Mouse (Mus musculus): ENCODE measurements at regions not wholly inside any gene's neighbourhood (a gene's known extent, or its start where the extent isn't known, plus 50 kb on each side); places are given as distances from the start of the nearest gene placed in this dataset.
"Not testable (repeated sequence)": the region's sequence is repeated elsewhere in the genome, so short reads cannot be mapped to it uniquely, and the experiment has no call there.

GRCm38 (mm10) chr4:97482701-97483246, 289.8 kb upstream of the Nfia start:
- DNase-seq (ENCODE audit: low read depth in 3 of 3, low spot score in 3 of 3), result no peak
- no peak for ATAC-seq (ENCODE audit: insufficient read depth)
- 68% methylated on average over 10 of the region's 10 CpGs for WGBS (ENCODE audit: insufficient replicate concordance)
- Histone ChIP-seq H3K9me3 (ENCODE audit: control insufficient read depth, low read length) (no peaks in the 10 kb centered on the region), H3K4me3 (ENCODE audit: insufficient read depth in 1 of 2, low read depth in 2 of 2, low read length in 2 of 2) (no peak overlapping the region), H3K4me1 (replicated peaks; ENCODE audit: control insufficient read depth in 2 of 2, insufficient read depth in 2 of 2, low read length in 1 of 2) (no peaks in the 10 kb centered on the region), H3K27me3 (ENCODE audit: control insufficient read depth, insufficient read depth, low read length) (no peaks in the 10 kb centered on the region), H3K36me3 (replicated peaks; ENCODE audit: control insufficient read depth, insufficient read depth, low read depth) (no peaks in the 10 kb centered on the region), H3K27ac (no peak overlapping the region), H3K9ac (replicated peaks) (no peak overlapping the region), H3K4me2 (ENCODE audit: low read depth) (no peak overlapping the region)
- TF ChIP-seq CTCF (IDR thresholded peaks at IDR 0.05; ENCODE audit: low read depth), result no peak
- TF ChIP-seq EP300 (IDR thresholded peaks at IDR 0.05; ENCODE audit: low read depth), result no peak

- DNase-seq (ENCODE audit: low read depth in 3 of 3, low spot score in 3 of 3) (no peak), ATAC-seq (ENCODE audit: insufficient read depth) (no peak)
- H3K4me1 ChIP-seq (replicated peaks; ENCODE audit: control insufficient read depth in 2 of 2, insufficient read depth in 2 of 2, low read length in 1 of 2), result no peaks in the 10 kb centered on the region
- H3K9me3 ChIP-seq (ENCODE audit: control insufficient read depth, low read length), result no peaks in the 10 kb centered on the region
- WGBS (ENCODE audit: insufficient replicate concordance), result 43% methylated on average over 3 of the region's 3 CpGs
- H3K27me3 ChIP-seq (ENCODE audit: control insufficient read depth, insufficient read depth, low read length), result no peaks in the 10 kb centered on the region
- TF ChIP-seq EP300 (IDR thresholded peaks at IDR 0.05; ENCODE audit: low read depth), result no peak
- TF ChIP-seq CTCF (IDR thresholded peaks at IDR 0.05; ENCODE audit: low read depth), result no peak
- H3K4me3 ChIP-seq (ENCODE audit: insufficient read depth in 1 of 2, low read depth in 2 of 2, low read length in 2 of 2), result no peak overlapping the region
- H3K36me3 ChIP-seq (replicated peaks; ENCODE audit: control insufficient read depth, insufficient read depth, low read depth), result no peaks in the 10 kb centered on the region
- no peak overlapping the region for H3K4me2 ChIP-seq (ENCODE audit: low read depth)
- no peak overlapping the region for H3K9ac ChIP-seq (replicated peaks)
- no peak overlapping the region for H3K27ac ChIP-seq
Observed at GRCm38 (mm10) chr4:97481836-97482235, 290.7 kb upstream of the Nfia start.

- TF ChIP-seq EP300 (IDR thresholded peaks at IDR 0.05; ENCODE audit: low read depth), result no peak
- TF ChIP-seq CTCF (IDR thresholded peaks at IDR 0.05; ENCODE audit: low read depth), result no peak
- no peaks in the 10 kb centered on the region for H3K27me3 ChIP-seq (ENCODE audit: control insufficient read depth, insufficient read depth, low read length)
- ATAC-seq (ENCODE audit: insufficient read depth) (no peak), DNase-seq (ENCODE audit: low read depth in 3 of 3, low spot score in 3 of 3) (no peak)
- 30% methylated on average over 3 of the region's 3 CpGs for WGBS (ENCODE audit: insufficient replicate concordance)
- no peaks in the 10 kb centered on the region for H3K9me3 ChIP-seq (ENCODE audit: control insufficient read depth, low read length)
- no peak overlapping the region for H3K9ac ChIP-seq (replicated peaks)
- no peak overlapping the region for H3K27ac ChIP-seq
- no peaks in the 10 kb centered on the region for H3K4me1 ChIP-seq (replicated peaks; ENCODE audit: control insufficient read depth in 2 of 2, insufficient read depth in 2 of 2, low read length in 1 of 2)
- H3K4me2 ChIP-seq (ENCODE audit: low read depth), result no peak overlapping the region
- no peak overlapping the region for H3K4me3 ChIP-seq (ENCODE audit: insufficient read depth in 1 of 2, low read depth in 2 of 2, low read length in 2 of 2)
- H3K36me3 ChIP-seq (replicated peaks; ENCODE audit: control insufficient read depth, insufficient read depth, low read depth), result no peaks in the 10 kb centered on the region
Observed at GRCm38 (mm10) chr4:97476571-97477190, 293.7 kb upstream of the Gm10192 start.

GRCm38 (mm10) chr4:97473492-97473891, 290.5 kb upstream of the Gm10192 start:
- WGBS (ENCODE audit: insufficient replicate concordance), result 50% methylated on average over 8 of the region's 8 CpGs
- DNase-seq (ENCODE audit: low read depth in 3 of 3, low spot score in 3 of 3); H3K27ac ChIP-seq; H3K27me3 ChIP-seq (ENCODE audit: control insufficient read depth, insufficient read depth, low read length); H3K4me2 ChIP-seq (ENCODE audit: low read depth); H3K4me3 ChIP-seq (ENCODE audit: insufficient read depth in 1 of 2, low read depth in 2 of 2, low read length in 2 of 2); H3K9me3 ChIP-seq (ENCODE audit: control insufficient read depth, low read length); H3K4me1 ChIP-seq (replicated peaks; ENCODE audit: control insufficient read depth in 2 of 2, insufficient read depth in 2 of 2, low read length in 1 of 2); ATAC-seq (ENCODE audit: insufficient read depth); H3K9ac ChIP-seq (replicated peaks); H3K36me3 ChIP-seq (replicated peaks; ENCODE audit: control insufficient read depth, insufficient read depth, low read depth): not testable (repeated sequence)

- H3K4me2 ChIP-seq (ENCODE audit: low read depth), result no peak overlapping the region
- H3K4me1 ChIP-seq (replicated peaks; ENCODE audit: control insufficient read depth in 2 of 2, insufficient read depth in 2 of 2, low read length in 1 of 2), result no peaks in the 10 kb centered on the region
- H3K9me3 ChIP-seq (ENCODE audit: control insufficient read depth, low read length), result no peaks in the 10 kb centered on the region
- H3K27me3 ChIP-seq (ENCODE audit: control insufficient read depth, insufficient read depth, low read length), result no peaks in the 10 kb centered on the region
- H3K4me3 ChIP-seq (ENCODE audit: insufficient read depth in 1 of 2, low read depth in 2 of 2, low read length in 2 of 2), result no peak overlapping the region
- H3K9ac ChIP-seq (replicated peaks), result no peak overlapping the region
- TF ChIP-seq EP300 (IDR thresholded peaks at IDR 0.05; ENCODE audit: low read depth) (no peak), CTCF (IDR thresholded peaks at IDR 0.05; ENCODE audit: low read depth) (no peak)
- no peaks in the 10 kb centered on the region for H3K36me3 ChIP-seq (replicated peaks; ENCODE audit: control insufficient read depth, insufficient read depth, low read depth)
- no peak overlapping the region for H3K27ac ChIP-seq
- DNase-seq (ENCODE audit: low read depth in 3 of 3, low spot score in 3 of 3) (no peak), ATAC-seq (ENCODE audit: insufficient read depth) (no peak)
- WGBS (ENCODE audit: insufficient replicate concordance), result 45% methylated on average over 6 of the region's 6 CpGs
Observed at GRCm38 (mm10) chr4:97465932-97466666, 283.1 kb upstream of the Gm10192 start.
